Mouse (Mus musculus): Measurements from ENCODE around the gene Lrrc75a.

GRCm38 (mm10) chr11:62598571-62598970 is 49.8 kb downstream of the Lrrc75a start:
- no peak for TF ChIP-seq POLR2A (IDR thresholded peaks at IDR 0.05; ENCODE audit: borderline replicate concordance, control insufficient read depth, low read depth, low read length)
- TF ChIP-seq CTCF (IDR thresholded peaks at IDR 0.05; ENCODE audit: control insufficient read depth, insufficient read depth, low read length) = no peak

Data from bone marrow, adult 2 months (tissue).